Mouse (Mus musculus): ENCODE data around the gene Phf5a. TPM values are rescaled to one million over a fixed set of nuclear protein-coding genes. Genes with fewer than 3 reads are reported as not detected.
A peak's percentile ranks its signal among the peaks of the same experiment; 100 is the strongest.

Gene Phf5a
- total RNA-seq, 2 experiments from 2014 or later = 33.0 to 36.8 TPM

DNA sequence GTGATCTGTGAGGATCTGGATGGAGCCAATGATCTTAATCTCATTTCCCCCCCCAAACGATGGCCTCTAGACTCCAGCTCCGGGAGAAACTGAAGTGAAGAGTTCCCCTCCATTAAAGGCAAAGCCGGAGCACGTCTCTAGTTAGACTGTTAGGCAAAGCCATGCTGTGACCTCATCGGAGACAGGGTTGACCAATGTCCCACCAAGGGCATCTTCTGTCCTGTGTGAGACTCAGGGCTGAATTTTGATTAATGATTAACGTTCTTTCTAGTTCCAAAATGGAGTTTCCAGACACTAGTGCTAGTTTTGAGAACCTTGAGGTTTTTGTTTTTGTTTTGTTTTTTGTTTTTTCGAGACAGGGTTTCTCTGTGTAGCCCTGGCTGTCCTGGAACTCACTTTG lies 18.6 kb downstream of the Phf5a start:
- no peak for TF ChIP-seq CTCF (conservative IDR thresholded peaks at IDR 0.05)
- Histone ChIP-seq H3K4me3 (no peak overlapping the region), H3K27ac (no peak overlapping the region; the same call in 1 of the 2 replicates)
- DNase-seq (ENCODE audit: low spot score in 2 of 2) = no peak

DNA sequence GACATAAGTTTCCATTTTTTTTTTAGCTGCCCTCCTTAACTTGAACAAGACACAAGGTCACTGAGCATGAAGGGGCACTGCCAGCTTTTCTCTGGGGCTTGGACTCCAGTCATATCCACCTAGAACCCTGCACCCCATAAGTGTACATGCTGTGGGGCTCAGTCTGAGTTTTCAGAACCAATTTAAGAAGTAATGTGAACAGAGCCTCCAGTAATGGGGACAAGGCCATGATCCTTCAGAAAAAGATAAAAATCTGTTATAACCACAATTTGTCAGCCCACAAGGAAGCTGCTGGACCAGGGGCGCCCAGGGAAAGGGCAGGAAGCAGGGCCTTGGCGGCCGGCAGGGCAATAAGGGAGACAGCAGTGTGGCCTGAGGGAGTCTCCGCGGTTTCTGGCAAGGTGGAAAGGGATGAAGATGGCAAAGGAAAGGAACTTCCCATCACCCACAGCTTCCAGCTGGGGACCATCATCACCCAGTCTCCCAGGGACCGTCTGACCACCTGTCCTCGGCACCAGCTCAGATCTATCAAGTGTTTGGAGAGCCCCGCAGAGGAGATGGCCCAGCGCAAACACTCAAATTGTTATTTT lies 19.2 kb downstream of the Phf5a start:
- no peak for DNase-seq (ENCODE audit: low spot score in 2 of 2)
- H3K27ac ChIP-seq = no peak overlapping the region; the same call in 1 of the 2 replicates
- no peak overlapping the region for H3K4me3 ChIP-seq
- TF ChIP-seq CTCF (conservative IDR thresholded peaks at IDR 0.05) = no peak

DNA sequence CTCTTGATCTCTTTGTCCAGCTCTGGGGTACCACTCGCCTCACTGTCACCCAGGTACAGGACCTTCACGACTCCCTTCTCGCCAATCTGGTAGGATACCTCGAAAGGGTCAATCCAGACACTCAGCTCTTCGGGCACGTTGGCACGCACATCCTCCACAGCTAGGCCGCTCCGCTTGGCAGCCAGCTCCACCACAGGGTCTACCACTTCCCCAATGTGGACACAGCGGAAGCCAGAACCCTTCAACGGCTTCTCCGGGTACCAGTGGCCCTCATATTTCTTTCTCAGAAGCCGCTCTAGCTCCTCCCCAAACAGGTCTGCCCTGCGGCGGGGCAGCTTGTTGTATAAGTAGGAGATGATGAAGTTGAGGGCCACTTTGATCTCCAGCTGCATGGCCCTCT lies 20.3 kb downstream of the Phf5a start:
- no peak for TF ChIP-seq CTCF (conservative IDR thresholded peaks at IDR 0.05)
- Histone ChIP-seq H3K27ac (no peak overlapping the region), H3K4me3 (no peak overlapping the region)
- no peak for DNase-seq (ENCODE audit: low spot score in 2 of 2)

DNA sequence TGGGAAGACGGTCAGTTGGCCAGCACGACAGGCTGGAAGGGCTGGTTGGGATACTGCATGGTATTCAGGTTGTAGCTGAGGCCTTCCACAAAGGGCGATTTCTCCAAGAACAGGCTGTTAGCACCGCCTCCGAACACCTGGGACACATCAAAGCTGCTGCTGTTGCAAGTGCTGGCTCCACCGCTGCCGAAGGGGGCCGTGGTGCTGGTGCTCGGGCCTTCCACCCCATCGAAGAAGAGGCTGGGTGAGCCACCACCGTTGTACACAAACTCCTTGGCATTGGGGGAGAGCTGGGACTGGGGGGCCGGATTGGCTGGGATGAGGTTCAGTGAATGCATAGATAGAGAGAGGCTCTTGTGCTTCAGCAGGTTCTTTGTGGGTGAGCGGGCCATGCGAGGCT lies 21.0 kb downstream of the Phf5a start:
- H3K27ac ChIP-seq = 0 out of 2 replicates have a peak overlapping the region, but pooled peaks have one; percentile 23
- H3K4me3 ChIP-seq = no peak overlapping the region
- no peak for DNase-seq (ENCODE audit: low spot score in 2 of 2)
- TF ChIP-seq CTCF (conservative IDR thresholded peaks at IDR 0.05) = no peak

DNA sequence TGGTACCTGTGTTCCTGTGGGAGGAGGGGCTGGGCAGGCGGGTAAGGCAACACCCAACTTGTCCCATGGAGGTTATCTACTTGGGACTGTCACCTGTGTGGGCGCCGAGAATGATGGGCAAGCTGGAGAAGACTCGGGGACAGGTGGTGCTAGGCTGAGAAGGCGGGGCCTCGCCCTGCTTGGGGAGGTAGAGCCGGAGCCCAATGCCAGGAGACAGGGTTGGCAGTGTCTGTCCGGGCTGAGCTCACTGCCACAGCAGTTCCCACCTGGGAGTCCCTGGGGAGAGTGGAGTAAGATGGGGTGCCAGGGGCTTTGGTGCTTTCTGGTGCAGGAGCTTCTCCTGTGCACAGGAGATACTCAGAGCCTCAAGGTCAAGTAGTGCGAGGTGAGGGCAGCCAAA lies 22.6 kb downstream of the Phf5a start:
- TF ChIP-seq CTCF (conservative IDR thresholded peaks at IDR 0.05) = no peak
- DNase-seq (ENCODE audit: low spot score in 2 of 2) = no peak
- Histone ChIP-seq H3K4me3 (no peak overlapping the region), H3K27ac (0 out of 2 replicates have a peak overlapping the region, but pooled peaks have one; percentile 7)

DNA sequence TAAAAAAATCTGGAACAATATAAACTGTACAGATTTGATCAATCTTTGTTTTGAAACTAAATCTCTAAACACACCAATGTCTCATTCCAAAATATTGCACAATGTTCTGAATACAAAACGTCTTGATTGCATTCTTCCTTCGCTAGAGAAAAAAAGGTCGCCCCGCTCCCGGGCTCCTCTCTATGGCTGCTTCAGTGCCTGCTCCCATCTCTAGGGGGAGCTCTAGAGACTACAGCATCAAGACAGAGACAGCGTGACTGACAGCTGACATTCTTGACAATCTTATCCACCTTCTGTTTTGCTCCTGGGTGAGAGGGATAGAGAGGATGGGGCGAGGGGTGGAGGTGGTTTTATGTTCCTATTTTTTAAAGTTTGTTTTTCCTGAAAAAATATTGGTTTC lies 23.4 kb downstream of the Phf5a start:
- Histone ChIP-seq H3K4me3 (no peak overlapping the region), H3K27ac (peak overlapping the region; percentile 4; the same call in 1 of the 2 replicates)
- peak; percentile 100 for TF ChIP-seq CTCF (conservative IDR thresholded peaks at IDR 0.05)
- peak; percentile 69 to 70 for DNase-seq (ENCODE audit: low spot score in 2 of 2)

DNA sequence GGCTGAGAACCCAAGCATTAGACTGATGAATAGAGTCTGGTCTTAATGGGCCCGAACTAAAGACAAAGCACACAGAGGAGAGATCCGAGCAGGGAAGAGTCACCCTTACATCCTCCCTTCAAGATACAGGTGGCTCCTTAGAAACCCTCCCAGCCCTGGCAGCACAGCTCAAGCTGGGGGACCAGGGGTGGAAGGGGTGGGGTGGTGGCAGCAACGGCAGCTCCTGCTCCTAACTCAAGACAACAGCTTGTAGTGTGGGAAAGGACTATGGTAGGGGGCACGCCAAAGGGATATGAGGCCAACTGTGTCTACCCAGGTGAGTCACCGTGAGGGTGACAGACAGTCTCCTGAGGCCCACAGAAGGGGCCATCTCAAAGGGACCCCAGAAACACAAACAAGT lies 23.9 kb downstream of the Phf5a start:
- TF ChIP-seq CTCF (conservative IDR thresholded peaks at IDR 0.05) = no peak
- DNase-seq (ENCODE audit: low spot score in 2 of 2) = no peak
- Histone ChIP-seq H3K27ac (peak overlapping the region; percentile 4; the same call in 1 of the 2 replicates), H3K4me3 (no peak overlapping the region)

DNA sequence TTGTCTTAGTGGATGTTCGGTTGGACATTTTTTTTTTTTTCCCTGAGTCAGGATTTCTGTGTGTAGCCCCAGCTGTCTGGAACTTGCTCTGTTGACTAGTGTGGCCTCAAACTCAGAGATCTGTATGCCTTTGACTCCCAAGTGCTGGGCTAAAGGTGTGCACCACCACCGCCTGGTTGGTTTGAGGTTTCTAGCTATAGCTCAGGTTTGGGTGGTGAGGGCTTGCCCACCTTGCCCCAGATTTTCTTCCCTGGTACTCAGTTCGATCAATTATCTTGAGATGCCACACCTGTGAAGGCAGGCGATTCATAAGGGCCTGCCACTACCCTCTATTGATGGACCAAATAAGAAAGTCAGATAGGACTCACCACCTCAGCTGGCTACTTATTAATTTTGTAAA lies 24.6 kb downstream of the Phf5a start:
- no peak for DNase-seq (ENCODE audit: low spot score in 2 of 2)
- Histone ChIP-seq H3K4me3 (no peak overlapping the region), H3K27ac (no peak overlapping the region)
- TF ChIP-seq CTCF (conservative IDR thresholded peaks at IDR 0.05) = no peak

DNA sequence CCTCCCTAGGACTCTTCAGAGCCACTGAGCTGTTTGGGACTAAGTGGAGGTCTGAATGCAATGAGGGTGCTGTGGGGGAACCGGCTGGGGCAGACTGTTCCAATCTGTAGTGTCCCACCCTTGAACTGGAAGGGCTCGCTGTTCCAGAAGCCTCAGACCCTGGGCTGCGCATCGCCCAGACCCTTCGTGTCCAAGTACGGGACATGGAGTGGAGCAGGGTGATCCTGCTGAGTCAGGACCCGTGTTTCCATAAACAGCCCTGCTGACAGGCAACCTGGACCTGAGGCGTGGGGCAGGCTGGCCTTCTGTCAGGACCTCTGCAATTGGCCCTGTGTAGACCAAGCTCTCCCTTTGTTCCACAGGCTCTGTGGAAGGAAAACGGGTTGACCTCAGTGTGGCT lies 25.0 kb downstream of the Phf5a start:
- no peak overlapping the region for H3K27ac ChIP-seq
- TF ChIP-seq CTCF (conservative IDR thresholded peaks at IDR 0.05) = no peak
- no peak overlapping the region for H3K4me3 ChIP-seq
- no peak for DNase-seq (ENCODE audit: low spot score in 2 of 2)

DNA sequence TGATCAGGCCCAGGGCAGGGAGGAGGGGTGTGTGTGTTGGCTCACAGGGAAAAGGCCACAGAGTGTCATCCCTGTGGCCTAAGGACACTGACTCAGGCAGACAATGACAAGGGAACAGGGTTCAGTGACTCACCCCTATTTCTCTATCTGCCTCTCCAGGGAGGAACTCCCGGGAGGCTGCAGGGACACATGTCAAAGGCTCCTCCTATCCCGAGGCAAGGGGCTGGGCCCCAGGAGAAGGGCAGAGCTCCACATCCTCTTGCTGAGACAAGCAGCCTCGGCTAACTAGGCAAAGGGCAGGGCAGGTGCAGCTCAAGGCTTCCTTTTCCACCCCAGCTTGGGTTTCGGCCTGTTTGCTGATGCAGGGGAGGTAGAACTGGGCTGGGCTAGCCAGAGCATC lies 26.0 kb downstream of the Phf5a start:
- H3K27ac ChIP-seq = no peak overlapping the region; the same call in 1 of the 2 replicates
- TF ChIP-seq CTCF (conservative IDR thresholded peaks at IDR 0.05) = no peak
- no peak overlapping the region for H3K4me3 ChIP-seq
- DNase-seq (ENCODE audit: low spot score in 2 of 2) = no peak

DNA sequence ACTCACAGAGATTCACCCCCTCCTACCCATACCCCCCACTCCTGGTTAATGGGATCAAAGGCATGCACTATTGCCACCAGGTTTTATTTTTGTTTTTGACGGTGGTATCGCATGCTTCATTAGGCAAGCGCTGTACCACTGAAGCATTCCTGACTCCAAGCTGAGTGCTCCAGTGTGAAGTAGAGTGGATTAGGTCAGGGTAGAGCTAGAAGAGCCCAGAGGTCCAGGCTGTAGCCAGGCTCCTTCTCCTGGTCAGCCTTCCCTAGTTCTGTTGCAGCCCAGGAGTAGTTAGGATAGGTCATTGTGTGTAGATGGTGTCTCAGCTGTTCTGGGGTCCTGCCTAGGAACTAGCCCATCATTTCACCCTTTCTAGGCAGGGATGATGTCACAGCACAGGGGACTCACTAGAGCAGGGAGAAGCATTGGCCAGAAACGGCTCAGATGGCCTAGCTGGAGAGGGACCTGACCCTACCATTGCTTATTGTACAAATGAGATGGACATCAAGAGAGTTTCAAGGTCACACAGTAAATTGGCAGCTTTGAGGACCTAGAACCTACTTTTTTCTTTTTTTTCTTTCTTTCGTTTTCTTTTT lies 26.6 kb downstream of the Phf5a start:
- DNase-seq (ENCODE audit: low spot score in 2 of 2) = no peak
- Histone ChIP-seq H3K27ac (no peak overlapping the region; the same call in 1 of the 2 replicates), H3K4me3 (no peak overlapping the region)
- no peak for TF ChIP-seq CTCF (conservative IDR thresholded peaks at IDR 0.05)

DNA sequence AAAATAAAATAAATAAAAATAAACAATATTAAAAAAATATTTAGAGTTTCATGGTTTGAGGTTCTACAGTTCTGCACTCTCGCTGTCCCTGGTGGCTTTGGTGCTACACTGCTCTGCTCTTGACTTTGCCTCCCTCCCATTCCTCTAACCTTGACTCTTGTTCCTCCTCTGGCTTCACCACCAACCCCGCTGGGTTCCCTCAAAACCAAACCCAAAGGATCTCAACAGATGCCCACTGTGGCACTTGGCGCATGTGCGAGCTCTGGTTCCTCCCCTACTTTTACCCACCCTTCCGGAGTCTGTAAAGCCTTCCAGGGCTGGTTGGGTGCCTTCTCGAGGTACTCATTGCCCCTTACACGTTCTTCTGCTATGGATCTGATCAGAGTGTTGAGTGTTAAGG lies 29.4 kb downstream of the Phf5a start:
- no peak for TF ChIP-seq CTCF (conservative IDR thresholded peaks at IDR 0.05)
- no peak for DNase-seq (ENCODE audit: low spot score in 2 of 2)
- Histone ChIP-seq H3K27ac (no peak overlapping the region), H3K4me3 (no peak overlapping the region)

DNA sequence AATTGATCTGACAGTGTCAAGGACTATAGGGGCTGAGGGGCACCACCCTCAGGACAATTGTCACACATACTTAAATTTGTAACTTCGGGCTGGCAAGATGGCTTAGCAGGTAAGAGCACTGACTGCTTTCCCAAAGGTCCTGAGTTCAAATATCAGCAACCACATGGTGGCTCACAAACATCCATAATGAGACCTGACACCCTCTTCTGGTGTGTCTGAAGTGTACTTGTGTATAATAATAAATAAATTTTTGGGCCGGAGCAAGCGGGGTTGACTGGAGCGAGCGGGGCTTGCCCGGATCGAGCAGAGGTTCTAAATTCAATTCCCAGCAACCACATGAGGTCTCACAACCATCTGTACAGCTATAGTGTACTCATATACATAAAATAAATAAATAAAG lies 31.4 kb downstream of the Phf5a start:
- Histone ChIP-seq H3K4me3 (no peak overlapping the region), H3K27ac (peak overlapping the region; percentile 89)
- TF ChIP-seq CTCF (conservative IDR thresholded peaks at IDR 0.05) = no peak
- no peak for DNase-seq (ENCODE audit: low spot score in 2 of 2)

DNA sequence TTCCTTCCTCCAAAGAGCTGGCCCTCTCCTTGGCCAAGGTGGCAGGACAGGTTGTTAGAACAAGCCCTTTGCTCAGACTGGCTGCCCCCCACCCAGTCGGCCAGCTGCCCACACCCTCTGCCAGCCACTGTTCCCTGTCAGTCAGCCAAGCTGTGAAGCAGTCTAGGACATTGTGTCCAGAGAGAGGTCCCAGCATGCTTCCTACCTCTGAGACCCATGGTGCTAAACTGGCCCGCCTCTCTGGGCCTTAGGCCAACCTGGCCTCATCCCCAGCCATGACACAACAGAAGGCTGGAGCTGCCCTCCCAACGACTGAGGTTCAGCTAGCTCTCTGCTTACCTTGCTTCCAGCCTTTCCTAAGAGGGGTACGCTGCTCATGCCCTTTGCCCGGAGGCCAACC lies 32.1 kb downstream of the Phf5a start:
- DNase-seq (ENCODE audit: low spot score in 2 of 2) = peak; percentile 71 to 75
- TF ChIP-seq CTCF (conservative IDR thresholded peaks at IDR 0.05) = no peak
- peak overlapping the region; percentile 89 for H3K27ac ChIP-seq
- no peak overlapping the region for H3K4me3 ChIP-seq
